Mouse (Mus musculus): ENCODE data around the gene Prpf8.

GRCm38 (mm10) chr11:75439951-75440350 lies 46.7 kb upstream of the Prpf8 start:
- TF ChIP-seq MYOD1 (IDR thresholded peaks at IDR 0.05; ENCODE audit: control insufficient read depth, insufficient read length, low read depth): no peak
- TF ChIP-seq CTCF (IDR thresholded peaks at IDR 0.05; ENCODE audit: control insufficient read depth, insufficient read depth, insufficient read length): no peak

Data from C2C12 (cell line).